Mouse (Mus musculus): ENCODE measurements around the gene Onecut3.

Gene Onecut3

GRCm38 (mm10) chr10:80494732-80495131, at the start of gene Onecut3:
Gene Onecut3, plus strand, starts transcription at chr10:80494835.
- DNase-seq = peak; percentile 50 to 72

- no peak for DNase-seq
Measured at GRCm38 (mm10) chr10:80445052-80445451, 49.6 kb upstream of the Onecut3 start.

GRCm38 (mm10) chr10:80445898-80446601, 48.6 kb upstream of the Onecut3 start:
- peak; percentile 90 to 91 for DNase-seq

- no peak for DNase-seq
Measured at GRCm38 (mm10) chr10:80450599-80450998, 44.0 kb upstream of the Onecut3 start.

DNA sequence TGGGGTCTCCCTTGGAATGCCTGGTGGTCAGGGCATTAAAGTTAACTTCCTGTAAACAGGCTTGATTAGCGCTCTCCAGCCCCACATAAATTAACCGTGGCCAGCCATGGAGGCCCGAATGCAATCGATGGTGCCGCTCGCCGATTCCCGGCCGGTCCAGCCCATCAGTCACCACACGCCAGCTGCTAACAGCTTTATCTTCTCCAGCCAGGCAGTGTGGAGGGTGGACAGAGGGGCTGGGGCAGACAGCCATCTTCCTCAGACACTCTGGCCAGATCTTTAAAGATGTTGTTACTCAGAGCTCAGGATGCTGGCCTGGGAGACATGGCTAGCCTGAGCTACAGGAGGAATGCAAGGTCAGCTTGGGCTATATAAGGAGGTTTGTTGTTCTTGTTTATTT, 41.0 kb upstream of the Onecut3 start:
- DNase-seq = no peak

DNA sequence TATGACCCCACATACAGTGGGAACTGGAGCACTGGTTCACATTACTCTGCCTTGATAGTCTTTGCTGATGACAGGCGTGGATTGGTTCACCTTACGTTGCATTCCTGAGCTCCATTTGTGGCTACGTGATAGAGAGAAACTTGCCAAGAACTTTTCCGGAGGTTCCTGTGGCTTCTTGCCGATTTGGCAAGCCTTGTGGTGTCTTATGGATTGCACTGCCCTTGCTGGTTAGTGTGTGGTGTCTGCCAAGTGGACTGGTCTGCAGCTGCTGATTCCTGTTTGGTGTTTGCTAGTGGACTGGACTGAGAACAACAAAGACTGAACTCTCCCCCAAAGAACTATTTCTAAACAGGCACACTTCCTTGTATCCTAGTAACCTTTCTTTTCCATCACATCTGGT, 39.9 kb upstream of the Onecut3 start:
- DNase-seq = no peak

- DNase-seq = no peak
Measured at GRCm38 (mm10) chr10:80455697-80456096, 38.9 kb upstream of the Onecut3 start.

DNA sequence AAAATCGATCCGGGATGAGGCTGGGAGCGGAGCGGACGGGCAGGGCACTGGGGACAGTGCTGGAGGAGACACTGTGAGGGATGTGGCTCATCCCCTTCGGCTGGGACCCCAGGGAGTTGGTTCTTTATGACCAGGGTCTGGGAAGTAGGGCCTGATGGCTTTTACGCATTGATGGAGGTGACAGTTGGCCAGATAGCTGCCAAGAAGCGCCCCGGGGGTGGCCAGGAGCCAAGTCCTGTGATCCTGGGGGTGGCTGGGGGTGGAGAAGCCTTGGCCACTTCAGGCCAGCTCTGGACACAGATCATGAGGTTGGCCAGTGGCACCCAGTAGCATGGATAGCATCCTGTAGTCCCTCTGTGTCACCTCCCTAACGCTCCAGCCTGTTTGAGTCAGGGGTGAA, 35.4 kb upstream of the Onecut3 start:
- peak in 1 of 2 experiments; percentile 14 for DNase-seq

DNA sequence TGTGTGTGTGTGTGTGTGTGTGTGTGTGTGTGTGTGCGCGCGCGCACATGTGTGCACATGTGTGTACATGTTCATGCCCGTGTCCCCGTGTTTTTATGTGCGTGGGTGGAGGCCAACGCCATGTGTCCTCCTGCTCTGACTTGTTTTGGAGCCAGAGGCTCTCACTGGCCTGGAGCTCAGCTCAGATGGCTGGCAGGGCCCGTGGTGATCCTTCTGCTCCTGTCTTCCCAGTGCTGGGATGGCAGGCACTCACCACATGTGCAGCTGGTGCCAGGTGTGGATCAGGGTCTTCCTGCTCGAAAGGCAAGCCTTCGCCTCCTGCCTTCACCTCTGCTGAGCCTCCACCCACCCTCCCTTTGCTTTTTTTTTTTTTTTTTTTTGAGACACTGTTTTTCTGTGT, 35.0 kb upstream of the Onecut3 start:
- no peak for DNase-seq

DNA sequence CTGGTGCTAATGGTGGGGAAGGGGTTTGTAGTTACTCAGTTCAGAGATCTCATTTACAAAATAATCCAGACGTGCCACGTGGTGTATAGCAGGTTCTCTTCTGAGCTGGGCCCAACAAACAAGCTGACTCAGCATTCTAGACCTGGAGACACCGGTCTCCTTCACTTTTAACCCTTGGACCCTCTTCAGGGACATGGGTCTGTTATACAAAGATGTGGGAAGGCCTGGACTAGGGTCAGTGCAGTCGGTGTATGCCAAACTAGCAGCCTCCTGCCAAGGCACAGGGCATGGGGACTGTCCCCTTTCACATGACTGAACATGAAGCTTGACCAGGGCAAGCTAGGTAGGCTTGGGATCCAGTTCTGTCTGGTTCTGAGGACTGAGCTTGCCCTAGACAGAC, 34.3 kb upstream of the Onecut3 start:
- DNase-seq = peak; percentile 67 to 92

GRCm38 (mm10) chr10:80461346-80461745, 33.3 kb upstream of the Onecut3 start:
- no peak for DNase-seq

DNA sequence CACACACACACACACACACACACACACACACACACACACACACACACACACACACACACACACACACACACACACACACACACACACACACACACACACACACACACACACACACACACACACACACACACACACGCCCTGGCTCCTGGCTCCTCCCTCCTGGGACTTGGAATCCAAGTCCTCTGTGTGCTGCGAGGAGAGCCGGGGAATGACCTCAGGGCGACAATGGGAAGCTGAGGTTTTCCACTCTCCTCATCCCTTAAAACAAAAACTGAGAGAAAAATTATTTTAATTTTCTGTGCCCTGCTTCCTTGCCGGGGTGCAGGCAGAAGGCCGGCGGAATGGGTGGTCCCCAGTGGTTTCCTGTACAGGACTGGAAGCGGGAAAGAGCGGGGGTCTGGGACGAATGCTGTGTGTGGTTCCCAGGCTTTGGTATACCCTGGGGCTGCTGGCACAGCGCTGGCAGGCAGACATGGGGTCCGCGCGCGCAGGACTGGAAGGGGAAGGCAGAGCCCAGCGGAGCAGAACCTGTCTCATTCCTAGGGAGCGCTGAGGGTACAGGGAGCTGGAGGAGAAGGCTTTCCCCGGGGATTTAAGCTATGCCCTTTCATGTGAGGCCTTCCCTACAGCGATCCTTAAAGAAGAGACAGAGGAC, 30.1 kb upstream of the Onecut3 start:
- DNase-seq = peak; percentile 58 to 76

GRCm38 (mm10) chr10:80465066-80465465, 29.6 kb upstream of the Onecut3 start:
- peak; percentile 49 to 77 for DNase-seq

- peak; percentile 89 to 93 for DNase-seq
Measured at GRCm38 (mm10) chr10:80475290-80475959, 19.2 kb upstream of the Onecut3 start.

- no peak for DNase-seq
Measured at GRCm38 (mm10) chr10:80478531-80478930, 16.1 kb upstream of the Onecut3 start.

DNA sequence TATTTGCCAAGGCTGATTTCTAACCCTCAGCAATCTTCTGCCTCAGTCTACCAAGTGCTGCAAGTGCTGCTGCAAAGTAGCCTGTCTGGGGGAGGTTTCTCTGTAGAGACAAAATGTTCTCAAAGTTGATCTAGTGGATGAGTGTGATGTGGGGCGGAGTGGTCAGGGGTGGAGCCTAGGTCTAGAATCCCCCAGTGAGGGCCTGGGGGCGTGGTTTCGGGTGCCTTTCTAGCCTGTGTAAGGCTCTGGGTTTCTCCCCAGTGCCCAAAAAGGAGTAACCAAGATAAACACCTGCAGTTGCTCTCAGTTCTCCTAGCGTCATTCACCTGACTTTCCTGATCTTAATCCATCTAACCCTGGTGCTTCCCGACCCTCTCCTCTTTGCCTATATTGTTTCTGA, 13.6 kb upstream of the Onecut3 start:
- no peak for DNase-seq

GRCm38 (mm10) chr10:80486862-80487379, 7.7 kb upstream of the Onecut3 start:
- DNase-seq = no peak

- peak; percentile 65 to 83 for DNase-seq
Measured at GRCm38 (mm10) chr10:80490051-80490450, 4.6 kb upstream of the Onecut3 start.

DNA sequence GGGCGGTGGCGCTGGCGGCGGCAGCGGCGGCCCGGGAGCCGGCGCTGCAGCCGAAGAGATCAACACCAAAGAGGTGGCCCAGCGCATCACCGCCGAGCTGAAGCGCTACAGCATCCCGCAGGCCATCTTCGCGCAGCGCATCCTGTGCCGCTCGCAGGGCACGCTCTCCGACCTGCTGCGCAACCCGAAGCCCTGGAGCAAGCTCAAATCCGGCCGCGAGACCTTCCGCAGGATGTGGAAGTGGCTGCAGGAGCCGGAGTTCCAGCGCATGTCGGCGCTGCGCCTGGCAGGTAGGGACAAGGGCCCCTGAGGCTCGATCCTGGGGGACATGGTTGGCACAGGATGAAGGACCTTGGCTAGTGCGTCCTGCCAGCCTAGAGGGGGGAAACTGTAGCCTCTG, 1.3 kb downstream of the Onecut3 start:
- no peak for DNase-seq

- no peak for DNase-seq
Measured at GRCm38 (mm10) chr10:80496421-80496820, 1.8 kb downstream of the Onecut3 start.

- DNase-seq = no peak
Measured at GRCm38 (mm10) chr10:80502291-80502690, 7.7 kb downstream of the Onecut3 start.

DNA sequence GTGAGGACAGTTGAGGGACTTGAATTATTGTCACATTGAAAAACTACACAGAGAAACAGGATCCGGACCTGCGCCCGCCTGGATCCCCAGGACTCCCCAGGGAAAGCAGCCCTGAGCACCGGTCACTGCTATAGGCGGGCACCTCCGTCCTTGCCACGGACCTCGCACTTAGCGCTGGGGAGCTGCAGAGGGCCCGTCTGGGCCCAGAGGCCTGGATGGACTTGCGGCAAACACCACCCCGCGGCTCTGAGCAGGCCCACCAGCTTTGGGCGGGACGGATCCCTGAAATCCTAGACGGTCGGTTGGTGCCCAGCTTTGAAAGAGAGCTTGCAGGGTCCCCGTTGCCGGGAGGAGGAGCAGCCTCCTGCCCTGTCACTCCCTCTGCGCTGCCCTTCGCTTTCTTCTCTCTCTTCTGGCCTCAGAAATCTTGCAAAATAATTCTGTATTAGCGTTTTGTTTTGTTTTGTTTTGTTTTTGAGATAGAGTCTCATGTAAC, 8.2 kb downstream of the Onecut3 start:
- DNase-seq = no peak

DNA sequence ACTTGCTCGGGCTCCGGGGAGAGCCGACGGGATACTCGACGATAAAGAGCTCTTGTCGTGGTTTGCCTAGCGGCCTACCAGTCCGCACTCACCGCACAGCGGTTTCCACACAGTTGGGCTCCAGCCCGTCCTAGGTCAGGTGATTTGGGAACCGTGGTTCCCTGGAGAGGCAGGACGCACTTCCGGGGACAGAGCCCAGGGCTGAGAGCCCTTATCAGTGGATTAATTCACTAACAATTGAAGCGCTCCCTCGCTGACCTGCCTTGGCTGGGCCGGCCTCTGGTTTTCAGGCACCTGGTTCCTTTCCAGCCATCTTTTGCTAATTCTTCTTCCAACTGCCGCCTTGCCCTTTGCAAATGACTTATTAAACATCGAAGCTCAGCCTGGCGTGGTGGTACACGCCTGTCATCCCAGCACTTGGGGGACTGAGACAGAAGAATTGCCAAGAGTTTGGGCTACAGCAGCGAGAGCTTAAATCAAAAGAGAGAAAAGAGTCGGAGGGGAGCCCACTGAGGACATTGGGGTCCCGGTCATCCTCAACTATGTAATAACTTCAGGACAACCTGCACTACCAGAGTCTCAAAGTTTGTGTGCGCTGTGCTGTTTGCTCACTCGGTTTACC, 9.1 kb downstream of the Onecut3 start:
- DNase-seq = no peak

Data from kidney, postnatal 25 days (tissue).